Mouse (Mus musculus) liver, embryonic 16.5 days (tissue): ENCODE results near the gene Cul9. TPM values are rescaled to one million over a fixed set of nuclear protein-coding genes. Genes with fewer than 3 reads are reported as not detected.

ENCODE experiments used
- ATAC-seq: fragments of 200-750 bp; cut with Nextera tagmentation; 2 replicates; pipeline ENCODE4 v1.8.0; 2017; ENCODE audit warnings: low read depth, mild to moderate bottlenecking, moderate number of reproducible peaks, moderate library complexity
- H3K27ac ChIP-seq: fragments of 300-500 bp; sonication (generic); 2 replicates; pipeline ENCODE4 v1.5.1; 2014; ENCODE audit warnings: mild to moderate bottlenecking, low read length
- H3K27me3 ChIP-seq: fragments of 300-500 bp; sonication (generic); 2 replicates; pipeline ENCODE4 v1.6.1; 2014; ENCODE audit warnings: low read depth, low read length, mixed read lengths; ENCODE audit not compliant: control insufficient read depth, insufficient read depth
- H3K36me3 ChIP-seq: fragments of 300-500 bp; sonication (generic); 2 replicates; pipeline ENCODE4 v1.6.1; 2014; ENCODE audit warnings: mild to moderate bottlenecking; ENCODE audit not compliant: control insufficient read depth, insufficient read depth
- H3K4me1 ChIP-seq: fragments of 300-500 bp; sonication (generic); 2 replicates; pipeline ENCODE4 v1.6.1; 2014; ENCODE audit warnings: low read depth, low read length, mixed read lengths; ENCODE audit not compliant: control insufficient read depth
- H3K4me2 ChIP-seq: fragments of 300-500 bp; sonication (generic); 2 replicates; pipeline ENCODE4 v1.6.1; 2014; ENCODE audit warnings: low read depth, low read length, mixed read lengths
- H3K4me3 ChIP-seq: fragments of 300-500 bp; sonication (generic); 2 replicates; pipeline ENCODE4 v1.5.1; 2014; ENCODE audit warnings: low read depth, mild to moderate bottlenecking, low read length
- H3K9ac ChIP-seq: fragments of 300-500 bp; sonication (generic); 2 replicates; pipeline ENCODE4 v1.6.1; 2014; ENCODE audit warnings: low read depth, low read length
- H3K9me3 ChIP-seq: fragments of 300-500 bp; sonication (generic); replicated peaks from 2 replicates; pipeline ENCODE4 v1.6.1; 2016; ENCODE audit warnings: low read length; ENCODE audit not compliant: control insufficient read depth
- WGBS: fragments of 180-500 bp; shearing (Covaris S2); extraction: QIAGEN DNeasy Blood & Tissue Kit; methylation state at CpG from one replicate; pipeline ENCODE4 v1.1.7; 2014; ENCODE audit not compliant: insufficient replicate concordance; 5-methylcytosine and 5-hydroxymethylcytosine counted together
- polyA plus RNA-seq: library from polyadenylated mRNA; unstranded; fragments of >200 nt; fragmentation: Nextera tagmentation; extraction: Ambion mirVana; gene quantifications from 2 replicates; pipeline ENCODE4 v1.2.1, GENCODE M21; 2015

Gene Cul9
- polyA plus RNA-seq, 1 experiment from 2014 or later = 0.60 TPM

GRCm38 (mm10) chr17:46555673-46556583, 9.7 kb upstream of the Cul9 start, which contains the start of gene Srf:
TSS of gene Srf (minus strand) at chr17:46556175.
- H3K4me2 ChIP-seq = peak within 1 kb of the TSS; percentile 98
- H3K4me1 ChIP-seq = peaks cover 36% of the 10 kb centered on the region
- no peaks in the 10 kb centered on the region for H3K9me3 ChIP-seq
- H3K27ac ChIP-seq = peak within 1 kb of the TSS; percentile 82
- peak within 1 kb of the TSS; percentile 96 for H3K4me3 ChIP-seq
- no peaks in the 10 kb centered on the region; the same call in 1 of the 2 replicates for H3K36me3 ChIP-seq
- ATAC-seq = peak; percentile 96
- under 1% methylated on average over 86 of the region's 87 CpGs for WGBS
- H3K9ac ChIP-seq = peak within 1 kb of the TSS; percentile 94
- H3K27me3 ChIP-seq = no peaks in the 10 kb centered on the region

- H3K9ac ChIP-seq = peak overlapping the region; percentile 94
- under 1% methylated on average over 74 of the region's 75 CpGs for WGBS
- ATAC-seq = 0 out of 2 replicates have a peak, but pooled peaks have one; percentile 1
- no peaks in the 10 kb centered on the region for H3K27me3 ChIP-seq
- H3K4me1 ChIP-seq = peaks cover 36% of the 10 kb centered on the region
- H3K4me3 ChIP-seq = peak overlapping the region; percentile 96
- H3K36me3 ChIP-seq = no peaks in the 10 kb centered on the region; the same call in 1 of the 2 replicates
- H3K4me2 ChIP-seq = peak overlapping the region; percentile 98
- H3K9me3 ChIP-seq = no peaks in the 10 kb centered on the region
- peak overlapping the region; percentile 82 for H3K27ac ChIP-seq
Measured at GRCm38 (mm10) chr17:46554977-46555672, 8.9 kb upstream of the Cul9 start.

GRCm38 (mm10) chr17:46554646-46554976, 8.4 kb upstream of the Cul9 start:
- H3K27ac ChIP-seq = no peak overlapping the region
- peak overlapping the region; percentile 96 for H3K4me3 ChIP-seq
- H3K27me3 ChIP-seq = no peaks in the 10 kb centered on the region
- H3K4me1 ChIP-seq = peaks cover 36% of the 10 kb centered on the region
- H3K9ac ChIP-seq = peak overlapping the region; percentile 94
- no peaks in the 10 kb centered on the region; the same call in 1 of the 2 replicates for H3K36me3 ChIP-seq
- 2% methylated on average over 11 of the region's 11 CpGs for WGBS
- no peak for ATAC-seq
- no peaks in the 10 kb centered on the region for H3K9me3 ChIP-seq
- H3K4me2 ChIP-seq = peak overlapping the region; percentile 98

- H3K4me1 ChIP-seq = peaks cover 36% of the 10 kb centered on the region
- no peaks in the 10 kb centered on the region for H3K9me3 ChIP-seq
- H3K27me3 ChIP-seq = no peaks in the 10 kb centered on the region
- H3K4me2 ChIP-seq = peak overlapping the region; percentile 98
- no peak for ATAC-seq
- H3K27ac ChIP-seq = no peak overlapping the region
- H3K36me3 ChIP-seq = peaks cover under 1% of the 10 kb centered on the region; the same call in 1 of the 2 replicates
- no peak overlapping the region for H3K4me3 ChIP-seq
- WGBS = 70% methylated on average over 3 of the region's 3 CpGs
- H3K9ac ChIP-seq = no peak overlapping the region
Measured at GRCm38 (mm10) chr17:46553926-46554325, 7.7 kb upstream of the Cul9 start.

GRCm38 (mm10) chr17:46553469-46553868, 7.3 kb upstream of the Cul9 start:
- Histone ChIP-seq H3K4me3 (peak overlapping the region; percentile 12; the same call in 1 of the 2 replicates), H3K4me2 (peak overlapping the region; percentile 98), H3K27ac (no peak overlapping the region), H3K36me3 (peaks cover 3% of the 10 kb centered on the region; the same call in 1 of the 2 replicates), H3K27me3 (no peaks in the 10 kb centered on the region), H3K9me3 (no peaks in the 10 kb centered on the region), H3K4me1 (peaks cover 36% of the 10 kb centered on the region), H3K9ac (no peak overlapping the region)
- WGBS = 72% methylated on average over 11 of the region's 11 CpGs
- ATAC-seq = no peak

- H3K9ac ChIP-seq = peak overlapping the region; percentile 25; the same call in 1 of the 2 replicates
- H3K4me1 ChIP-seq = peaks cover 36% of the 10 kb centered on the region
- no peaks in the 10 kb centered on the region for H3K27me3 ChIP-seq
- peak overlapping the region; percentile 98 for H3K4me2 ChIP-seq
- H3K27ac ChIP-seq = no peak overlapping the region
- H3K36me3 ChIP-seq = peaks cover 6% of the 10 kb centered on the region; the same call in 1 of the 2 replicates
- ATAC-seq = peak; percentile 30
- H3K9me3 ChIP-seq = no peaks in the 10 kb centered on the region
- 29% methylated on average over 24 of the region's 24 CpGs for WGBS
- peak overlapping the region; percentile 19; the same call in 1 of the 2 replicates for H3K4me3 ChIP-seq
Measured at GRCm38 (mm10) chr17:46552841-46553423, 6.7 kb upstream of the Cul9 start.

GRCm38 (mm10) chr17:46552151-46552550, 6.0 kb upstream of the Cul9 start:
- Histone ChIP-seq H3K9ac (no peak overlapping the region), H3K4me2 (no peak overlapping the region), H3K27ac (no peak overlapping the region), H3K4me1 (peaks cover 38% of the 10 kb centered on the region), H3K27me3 (peaks cover 3% of the 10 kb centered on the region), H3K36me3 (peaks cover 6% of the 10 kb centered on the region; the same call in 1 of the 2 replicates), H3K9me3 (no peaks in the 10 kb centered on the region), H3K4me3 (no peak overlapping the region)
- 78% methylated on average over 7 of the region's 7 CpGs for WGBS
- ATAC-seq = no peak

GRCm38 (mm10) chr17:46551369-46551768, 5.2 kb upstream of the Cul9 start:
- Histone ChIP-seq H3K4me3 (no peak overlapping the region), H3K4me1 (peaks cover 31% of the 10 kb centered on the region), H3K27ac (no peak overlapping the region), H3K36me3 (peaks cover 6% of the 10 kb centered on the region; the same call in 1 of the 2 replicates), H3K27me3 (peaks cover 10% of the 10 kb centered on the region), H3K4me2 (no peak overlapping the region), H3K9me3 (no peaks in the 10 kb centered on the region), H3K9ac (no peak overlapping the region)
- no peak for ATAC-seq
- 71% methylated on average over 6 of the region's 6 CpGs for WGBS
